ENCODE assay signal across 8 mouse cellular contexts in the genomic region with DNA sequence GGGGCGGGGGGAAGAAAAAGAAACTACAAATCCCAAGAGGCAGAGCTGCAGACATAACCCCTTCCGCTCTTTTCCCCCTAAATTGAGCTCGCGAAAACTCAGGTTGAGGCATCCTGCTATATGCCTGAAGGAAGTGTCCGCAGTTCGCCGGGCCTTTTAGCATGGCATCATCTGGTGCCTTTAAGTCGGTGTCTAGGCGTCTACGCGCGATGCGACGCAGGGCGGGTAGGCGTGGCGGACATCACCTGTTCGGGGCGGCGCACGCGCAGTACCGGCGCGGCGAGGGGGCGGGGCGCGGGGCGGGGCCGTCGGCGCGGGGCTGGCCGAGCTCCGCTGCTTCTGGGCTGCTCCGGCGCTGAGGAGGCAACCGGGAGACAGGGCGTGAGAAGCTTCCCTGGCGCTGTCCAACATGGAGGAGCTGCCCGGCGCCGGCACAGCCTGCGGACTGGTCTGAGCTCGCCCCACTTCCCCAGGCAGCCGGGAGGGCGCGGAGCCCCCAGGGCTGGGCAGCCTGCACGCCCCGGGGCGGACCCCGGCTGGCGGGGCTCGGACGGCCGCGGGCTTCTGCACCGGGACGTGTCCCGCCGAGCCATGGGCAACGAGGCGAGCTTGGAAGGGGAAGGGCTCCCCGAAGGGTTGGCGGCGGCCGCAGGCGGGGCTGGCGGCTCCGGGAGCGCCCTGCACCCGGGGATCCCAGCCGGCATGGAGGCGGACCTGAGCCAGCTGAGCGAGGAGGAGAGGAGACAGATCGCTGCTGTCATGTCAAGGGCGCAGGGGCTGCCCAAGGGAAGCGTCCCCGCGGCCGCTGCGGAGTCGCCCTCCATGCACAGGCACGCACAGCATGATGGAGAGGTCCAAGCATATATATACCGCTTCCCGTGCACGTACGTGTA. TPM values are rescaled to one million over a fixed set of nuclear protein-coding genes. Genes with fewer than 3 reads are reported as not detected.
DNase-seq lines count a peak whose midpoint lies in the region; ATAC-seq and TF ChIP-seq lines count a peak whose summit lies in the region.

A gene (plus strand): TSS at position 288 of the 893 bp plus-strand sequence.

- DNase-seq in ES-CJ7 (ENCODE audit: low read depth, low spot score) = peak; percentile 87
- peak; percentile 92 to 94 for DNase-seq in cerebellum, adult 2 months
- DNase-seq in forelimb bud, embryonic 11.5 days (ENCODE audit: low read depth, low spot score) = peak; percentile 69
- peak; percentile 80 for DNase-seq in heart, postnatal 4 days
- DNase-seq in layer of hippocampus, adult 18-20 months (ENCODE audit: low spot score in 2 of 2) = peak; percentile 87 to 95
- DNase-seq in thymus, postnatal 4 days = peak; percentile 61

- H3K4me2 ChIP-seq in liver, embryonic 16.5 days (ENCODE audit: low read depth, low read length) = peak within 1 kb of the TSS; percentile 74

- WGBS in cerebellum, adult 2 months = under 1% methylated on average over 86 of the region's 89 CpGs
- WGBS in liver, embryonic 16.5 days (ENCODE audit: insufficient replicate concordance) = under 1% methylated on average over 79 of the region's 89 CpGs
- under 1% methylated on average over 87 of the region's 89 CpGs for WGBS in olfactory bulb, adult 2 months

- no peak for TF ChIP-seq CTCF in cerebellum, adult 2 months (IDR thresholded peaks at IDR 0.05; ENCODE audit: borderline replicate concordance, insufficient read depth, low read depth, low read length)
- no peak for TF ChIP-seq CTCF in olfactory bulb, adult 2 months (IDR thresholded peaks at IDR 0.05; ENCODE audit: insufficient read depth, low read depth, low read length)

- peak; percentile 83 for TF ChIP-seq POLR2A in cerebellum, adult 2 months (IDR thresholded peaks at IDR 0.05; ENCODE audit: borderline replicate concordance, insufficient read depth, low read length)
- peak; percentile 70 for TF ChIP-seq POLR2A in olfactory bulb, adult 2 months (IDR thresholded peaks at IDR 0.05; ENCODE audit: insufficient read depth, low read depth, low read length)

- H3K4me1 ChIP-seq in cerebellum, adult 2 months (ENCODE audit: control insufficient read depth, insufficient read depth, low read length) = no peaks in the 10 kb centered on the region
- no peaks in the 10 kb centered on the region for H3K4me1 ChIP-seq in liver, embryonic 16.5 days (ENCODE audit: control insufficient read depth, low read depth, low read length)
- no peaks in the 10 kb centered on the region for H3K4me1 ChIP-seq in olfactory bulb, adult 2 months (ENCODE audit: control insufficient read depth, insufficient read depth, low read length)

- no peaks in the 10 kb centered on the region for H3K27me3 ChIP-seq in cerebellum, adult 2 months (ENCODE audit: control insufficient read depth, insufficient read depth, low read length)
- H3K27me3 ChIP-seq in liver, embryonic 16.5 days (ENCODE audit: control insufficient read depth, insufficient read depth, low read depth, low read length) = peaks cover 12% of the 10 kb centered on the region

- H3K9ac ChIP-seq in liver, embryonic 16.5 days (ENCODE audit: low read depth, low read length) = no peak within 1 kb of the TSS

- H3K36me3 ChIP-seq in liver, embryonic 16.5 days (ENCODE audit: control insufficient read depth, insufficient read depth) = no peaks in the 10 kb centered on the region

- peak; percentile 95 for ATAC-seq in liver, embryonic 16.5 days (ENCODE audit: low read depth)

- no peaks in the 10 kb centered on the region for H3K9me3 ChIP-seq in liver, embryonic 16.5 days (replicated peaks; ENCODE audit: control insufficient read depth, low read length)

- peak within 1 kb of the TSS; percentile 96 for H3K4me3 ChIP-seq in cerebellum, adult 2 months (replicated peaks; ENCODE audit: insufficient read depth, low read depth, low read length)
- H3K4me3 ChIP-seq in liver, embryonic 16.5 days (ENCODE audit: low read depth, low read length) = peak within 1 kb of the TSS; percentile 58
- peak within 1 kb of the TSS; percentile 96 for H3K4me3 ChIP-seq in olfactory bulb, adult 2 months (ENCODE audit: insufficient read depth, low read depth, low read length)

- peak within 1 kb of the TSS; percentile 97 for H3K27ac ChIP-seq in cerebellum, adult 2 months (ENCODE audit: insufficient read depth, low read length)
- no peak within 1 kb of the TSS for H3K27ac ChIP-seq in liver, embryonic 16.5 days (ENCODE audit: low read length)
- H3K27ac ChIP-seq in olfactory bulb, adult 2 months (ENCODE audit: insufficient read depth, low read depth, low read length) = peak within 1 kb of the TSS; percentile 75

RNA-seq across cellular contexts. Expression of the gene that starts here (rescaled TPM):
- polyA plus RNA-seq in cerebellum, adult 2 months (2012; rRNA removed) = 62.4 and 68.3 TPM in 2 replicates
- total RNA-seq in heart, postnatal 4 days (2021) = under 1 TPM; 0.29 to 0.47 TPM
- 100 to 1,000 TPM; 115 to 125 TPM for total RNA-seq in layer of hippocampus, adult 18-20 months (2021)
- 0.02 and 0.04 TPM in 2 replicates for polyA plus RNA-seq in liver, embryonic 16.5 days (2015; fragmentation: Nextera tagmentation; extraction: Ambion mirVana)
- 32.8 and 85.6 TPM in 2 replicates for polyA plus RNA-seq in olfactory bulb, adult 2 months (2012; ENCODE audit: insufficient read depth, insufficient read length, low replicate concordance, missing spikeins)

Comparison
In these comparisons a context has a peak if more than half of its experiments do, and no peak if none do; other contexts are left out.
1. RNA of the gene that starts here (total RNA-seq): 115 to 125 TPM in layer of hippocampus, adult 18-20 months; 0.29 to 0.47 TPM in heart, postnatal 4 days; every median in the first group is over 10 times any median in the second.
2. RNA of the gene that starts here (polyA plus RNA-seq): 62.4 to 68.3 TPM in cerebellum, adult 2 months and 32.8 to 85.6 TPM in olfactory bulb, adult 2 months; 0.02 to 0.04 TPM in liver, embryonic 16.5 days; every median in the first group is over 10 times any median in the second.
3. Peak in DNase-seq in heart, postnatal 4 days; RNA of the gene not detected or under 1 TPM.
4. Peak in ATAC-seq, H3K4me3 ChIP-seq and H3K4me2 ChIP-seq in liver, embryonic 16.5 days; RNA of the gene not detected or under 1 TPM.
5. Peak in every context shown above with its lines, with median percentiles within 50 percentile points of each other: DNase-seq and H3K4me3 ChIP-seq.